Mouse (Mus musculus): ENCODE results near the gene Arsb. TPM values are rescaled to one million over a fixed set of nuclear protein-coding genes. Genes with fewer than 3 reads are reported as not detected.

The Arsb gene
- polyA plus RNA-seq, 1 experiment: 19.1 TPM

DNA sequence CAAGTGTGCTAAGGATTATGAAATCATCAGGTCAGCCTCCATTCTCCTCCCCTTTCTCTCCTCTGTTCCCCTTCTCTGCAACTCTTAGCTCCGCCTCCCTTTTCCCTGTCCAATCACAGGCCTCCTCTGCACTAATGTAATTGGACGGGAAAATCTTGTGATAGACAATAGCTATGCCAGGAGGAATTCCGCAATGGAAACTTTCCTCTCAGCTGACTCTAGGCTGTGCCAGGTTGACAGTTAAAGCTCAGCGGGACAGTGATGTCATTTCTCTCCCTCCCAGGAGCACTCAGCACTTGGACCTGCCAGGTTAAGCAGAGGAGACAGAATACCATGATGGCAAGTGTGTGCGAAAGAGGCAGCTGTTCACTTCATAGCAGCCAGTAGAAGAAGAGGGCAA, 95.2 kb downstream of the Arsb start:
- WGBS: 96% methylated on average over 5 of the region's 5 CpGs
- no peak for DNase-seq
- Histone ChIP-seq H3K36me3 (ENCODE audit: control insufficient read depth, insufficient read depth, low read length) (no peaks in the 10 kb centered on the region), H3K4me3 (ENCODE audit: control insufficient read depth, insufficient read depth, low read length) (no peak overlapping the region), H3K27ac (ENCODE audit: control insufficient read depth, insufficient read depth, low read length) (no peak overlapping the region), H3K4me1 (replicated peaks; ENCODE audit: control insufficient read depth, insufficient read depth, low read length) (no peaks in the 10 kb centered on the region), H3K27me3 (ENCODE audit: control insufficient read depth, insufficient read depth, low read length) (no peaks in the 10 kb centered on the region)
- no peak for TF ChIP-seq CTCF (IDR thresholded peaks at IDR 0.05; ENCODE audit: borderline replicate concordance, control insufficient read depth, extremely low read depth, insufficient read depth, low read length, poor library complexity)
- TF ChIP-seq POLR2A (IDR thresholded peaks at IDR 0.05; ENCODE audit: control insufficient read depth, extremely low read depth, insufficient read depth, low read length, poor library complexity): no peak

DNA sequence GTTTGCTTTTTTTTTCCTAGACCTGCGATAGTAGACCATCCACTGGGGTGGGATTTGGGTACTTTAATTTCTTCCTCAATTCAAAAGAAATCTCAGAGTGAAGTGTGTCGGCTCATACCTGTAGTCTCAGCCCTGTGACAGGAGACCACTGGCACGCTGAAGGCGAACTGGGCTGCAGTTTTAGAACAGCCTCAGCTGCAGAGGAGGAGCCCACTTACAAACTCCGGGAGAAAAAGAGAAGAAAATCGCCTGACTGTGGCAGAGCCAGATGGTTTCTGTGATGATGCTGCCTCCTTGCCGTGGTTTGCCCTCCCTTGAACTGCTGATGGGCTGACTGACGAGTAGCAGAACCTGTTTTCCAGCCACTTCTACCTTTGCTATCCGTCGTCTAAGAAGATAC, 100.3 kb downstream of the Arsb start:
- Histone ChIP-seq H3K4me1 (replicated peaks; ENCODE audit: control insufficient read depth, insufficient read depth, low read length) (no peaks in the 10 kb centered on the region), H3K36me3 (ENCODE audit: control insufficient read depth, insufficient read depth, low read length) (no peaks in the 10 kb centered on the region), H3K27ac (ENCODE audit: control insufficient read depth, insufficient read depth, low read length) (no peak overlapping the region), H3K27me3 (ENCODE audit: control insufficient read depth, insufficient read depth, low read length) (no peaks in the 10 kb centered on the region), H3K4me3 (ENCODE audit: control insufficient read depth, insufficient read depth, low read length) (no peak overlapping the region)
- WGBS: 87% methylated on average over 10 of the region's 10 CpGs
- TF ChIP-seq CTCF (IDR thresholded peaks at IDR 0.05; ENCODE audit: borderline replicate concordance, control insufficient read depth, extremely low read depth, insufficient read depth, low read length, poor library complexity): no peak
- TF ChIP-seq POLR2A (IDR thresholded peaks at IDR 0.05; ENCODE audit: control insufficient read depth, extremely low read depth, insufficient read depth, low read length, poor library complexity): no peak
- no peak for DNase-seq

GRCm38 (mm10) chr13:93872591-93872990, 101.2 kb downstream of the Arsb start:
- H3K36me3 ChIP-seq (ENCODE audit: control insufficient read depth, insufficient read depth, low read length): no peaks in the 10 kb centered on the region
- H3K4me1 ChIP-seq (replicated peaks; ENCODE audit: control insufficient read depth, insufficient read depth, low read length): no peaks in the 10 kb centered on the region
- no peak overlapping the region for H3K4me3 ChIP-seq (ENCODE audit: control insufficient read depth, insufficient read depth, low read length)
- H3K27me3 ChIP-seq (ENCODE audit: control insufficient read depth, insufficient read depth, low read length): no peaks in the 10 kb centered on the region
- H3K27ac ChIP-seq (ENCODE audit: control insufficient read depth, insufficient read depth, low read length): no peak overlapping the region
- 97% methylated on average over 6 of the region's 6 CpGs for WGBS
- TF ChIP-seq POLR2A (IDR thresholded peaks at IDR 0.05; ENCODE audit: control insufficient read depth, extremely low read depth, insufficient read depth, low read length, poor library complexity): no peak
- no peak for TF ChIP-seq CTCF (IDR thresholded peaks at IDR 0.05; ENCODE audit: borderline replicate concordance, control insufficient read depth, extremely low read depth, insufficient read depth, low read length, poor library complexity)
- DNase-seq: no peak

GRCm38 (mm10) chr13:93877924-93878323, 106.5 kb downstream of the Arsb start:
- TF ChIP-seq POLR2A (IDR thresholded peaks at IDR 0.05; ENCODE audit: control insufficient read depth, extremely low read depth, insufficient read depth, low read length, poor library complexity) (no peak), CTCF (IDR thresholded peaks at IDR 0.05; ENCODE audit: borderline replicate concordance, control insufficient read depth, extremely low read depth, insufficient read depth, low read length, poor library complexity) (no peak)
- no peaks in the 10 kb centered on the region for H3K27me3 ChIP-seq (ENCODE audit: control insufficient read depth, insufficient read depth, low read length)
- DNase-seq: no peak
- WGBS: 93% methylated on average over 2 of the region's 2 CpGs
- no peaks in the 10 kb centered on the region for H3K4me1 ChIP-seq (replicated peaks; ENCODE audit: control insufficient read depth, insufficient read depth, low read length)
- no peak overlapping the region for H3K27ac ChIP-seq (ENCODE audit: control insufficient read depth, insufficient read depth, low read length)
- H3K36me3 ChIP-seq (ENCODE audit: control insufficient read depth, insufficient read depth, low read length): no peaks in the 10 kb centered on the region
- no peak overlapping the region for H3K4me3 ChIP-seq (ENCODE audit: control insufficient read depth, insufficient read depth, low read length)

DNA sequence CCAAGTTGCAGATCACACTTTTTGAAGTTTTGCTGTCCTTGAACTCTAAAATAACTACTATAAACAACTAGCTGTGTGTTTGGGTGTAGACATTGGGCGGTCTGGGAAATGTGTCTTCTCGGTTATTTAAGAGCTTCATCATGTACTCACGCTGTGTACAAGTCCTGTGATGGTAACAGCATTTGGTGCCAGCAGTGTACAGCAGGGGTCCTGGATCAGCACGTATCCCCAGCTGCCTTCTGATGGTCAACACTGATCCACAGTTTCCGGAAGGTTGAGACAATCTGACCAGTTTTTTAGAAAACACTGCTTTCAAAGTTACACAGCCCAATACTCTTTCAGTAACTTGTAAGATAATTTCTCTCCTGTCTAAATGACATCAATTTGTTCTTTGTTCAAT, 108.0 kb downstream of the Arsb start:
- WGBS: 97% methylated on average over 5 of the region's 5 CpGs
- no peak for TF ChIP-seq POLR2A (IDR thresholded peaks at IDR 0.05; ENCODE audit: control insufficient read depth, extremely low read depth, insufficient read depth, low read length, poor library complexity)
- no peak for TF ChIP-seq CTCF (IDR thresholded peaks at IDR 0.05; ENCODE audit: borderline replicate concordance, control insufficient read depth, extremely low read depth, insufficient read depth, low read length, poor library complexity)

DNA sequence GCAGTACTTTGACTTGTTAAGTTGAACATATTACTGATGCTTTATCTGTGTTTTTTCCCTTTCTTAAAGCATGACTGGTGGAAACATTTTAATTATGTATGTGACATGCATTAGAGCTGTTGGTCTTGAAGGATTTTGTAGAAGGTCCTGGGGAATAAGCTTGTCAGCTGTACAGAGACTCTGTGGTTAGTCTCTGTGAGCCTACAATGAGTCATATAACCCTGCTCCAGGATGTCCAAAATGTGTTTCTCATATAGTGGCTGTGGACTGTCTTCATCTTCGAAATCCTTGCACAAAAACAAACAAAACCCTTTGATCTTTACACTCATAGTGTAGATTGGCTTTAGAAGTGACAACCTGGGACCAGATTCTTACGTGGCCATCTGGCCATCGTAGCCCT, 110.7 kb downstream of the Arsb start:
- H3K4me3 ChIP-seq (ENCODE audit: control insufficient read depth, insufficient read depth, low read length): no peak overlapping the region
- 93% methylated on average over 3 of the region's 3 CpGs for WGBS
- H3K4me1 ChIP-seq (replicated peaks; ENCODE audit: control insufficient read depth, insufficient read depth, low read length): no peaks in the 10 kb centered on the region
- no peaks in the 10 kb centered on the region for H3K36me3 ChIP-seq (ENCODE audit: control insufficient read depth, insufficient read depth, low read length)
- no peaks in the 10 kb centered on the region for H3K27me3 ChIP-seq (ENCODE audit: control insufficient read depth, insufficient read depth, low read length)
- DNase-seq: no peak
- TF ChIP-seq POLR2A (IDR thresholded peaks at IDR 0.05; ENCODE audit: control insufficient read depth, extremely low read depth, insufficient read depth, low read length, poor library complexity): no peak
- TF ChIP-seq CTCF (IDR thresholded peaks at IDR 0.05; ENCODE audit: borderline replicate concordance, control insufficient read depth, extremely low read depth, insufficient read depth, low read length, poor library complexity): no peak
- no peak overlapping the region for H3K27ac ChIP-seq (ENCODE audit: control insufficient read depth, insufficient read depth, low read length)

More for the DNA sequence above, 108.0 kb downstream of the Arsb start:
- Histone ChIP-seq H3K4me3 (ENCODE audit: control insufficient read depth, insufficient read depth, low read length) (no peak overlapping the region), H3K27me3 (ENCODE audit: control insufficient read depth, insufficient read depth, low read length) (no peaks in the 10 kb centered on the region), H3K27ac (ENCODE audit: control insufficient read depth, insufficient read depth, low read length) (no peak overlapping the region), H3K4me1 (replicated peaks; ENCODE audit: control insufficient read depth, insufficient read depth, low read length) (no peaks in the 10 kb centered on the region), H3K36me3 (ENCODE audit: control insufficient read depth, insufficient read depth, low read length) (no peaks in the 10 kb centered on the region)
- no peak for DNase-seq

DNA sequence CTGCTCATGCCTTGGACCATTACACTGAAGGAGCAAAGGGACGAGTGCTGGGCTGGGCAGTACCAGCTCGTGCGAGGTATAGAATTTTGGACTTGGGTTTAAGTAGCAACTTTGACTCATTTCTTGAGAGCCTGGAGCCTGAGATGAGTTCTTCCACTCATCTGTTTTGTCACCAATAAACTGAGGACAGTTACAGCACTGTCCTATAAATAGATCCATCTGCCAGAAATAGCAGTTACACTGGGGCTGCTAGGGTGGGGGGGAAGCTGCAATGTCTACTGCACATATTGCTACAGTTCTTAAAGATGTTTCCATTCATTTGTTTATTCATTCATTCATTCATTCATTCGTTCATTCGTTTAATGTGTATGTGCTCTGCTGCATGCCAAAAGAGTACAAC, 115.6 kb downstream of the Arsb start:
- no peak for DNase-seq
- Histone ChIP-seq H3K36me3 (ENCODE audit: control insufficient read depth, insufficient read depth, low read length) (no peaks in the 10 kb centered on the region), H3K27ac (ENCODE audit: control insufficient read depth, insufficient read depth, low read length) (no peak overlapping the region), H3K4me3 (ENCODE audit: control insufficient read depth, insufficient read depth, low read length) (no peak overlapping the region), H3K27me3 (ENCODE audit: control insufficient read depth, insufficient read depth, low read length) (no peaks in the 10 kb centered on the region), H3K4me1 (replicated peaks; ENCODE audit: control insufficient read depth, insufficient read depth, low read length) (no peaks in the 10 kb centered on the region)
- 98% methylated on average over 5 of the region's 5 CpGs for WGBS
- TF ChIP-seq CTCF (IDR thresholded peaks at IDR 0.05; ENCODE audit: borderline replicate concordance, control insufficient read depth, extremely low read depth, insufficient read depth, low read length, poor library complexity) (no peak), POLR2A (IDR thresholded peaks at IDR 0.05; ENCODE audit: control insufficient read depth, extremely low read depth, insufficient read depth, low read length, poor library complexity) (no peak)

Measured in thymus, adult 2 months (tissue).